Mouse (Mus musculus) megakaryocyte, adult 5-6 weeks (primary cell): ENCODE measurements around the gene Gnptab. TPM values are rescaled to one million over a fixed set of nuclear protein-coding genes. Genes with fewer than 3 reads are reported as not detected.

ENCODE experiments used
- ATAC-seq: 2 replicates; pipeline ENCODE4 v1.8.0; 2016; ENCODE audit warnings: mild to moderate bottlenecking, inconsistent platforms; ENCODE audit not compliant: poor library complexity, severe bottlenecking
- total RNA-seq, 2 experiments: library from RNA; stranded (forward) in 1 of 2; stranded (reverse) in 1 of 2; fragments of 153-499, 151-499 nt in 1 of 2; fragments of 221-1000, 200-1000 nt in 1 of 2; gene quantifications; 2 replicates each; pipeline versions ENCODE4 v1.2.3 to v1.2.4; 2015 to 2017

The Gnptab gene
- total RNA-seq, 2 experiments from 2014 or later: 29.4 to 57.4 TPM

- peak; percentile 31 for ATAC-seq
Measured at GRCm38 (mm10) chr10:88494959-88495587, 116.1 kb downstream of the Gnptab start.

Other genes with a start within 250 kb of the Gnptab start
- 19.4 and 24.5 TPM in 2 replicates for gene Parpbp, start 232.2 kb upstream of the Gnptab start, total RNA-seq (2015)
- 23.1 and 24.3 TPM in 2 replicates for gene Parpbp, start 232.2 kb upstream of the Gnptab start, total RNA-seq (2017)
- gene Nup37, start 232.1 kb upstream of the Gnptab start, total RNA-seq (2015): 35.4 and 37.0 TPM in 2 replicates
- 40.8 and 42.3 TPM in 2 replicates for gene Nup37, start 232.1 kb upstream of the Gnptab start, total RNA-seq (2017)
- gene Washc3, start 178.0 kb upstream of the Gnptab start, total RNA-seq (2015): 83.1 and 94.6 TPM in 2 replicates
- 38.2 and 53.5 TPM in 2 replicates for gene Washc3, start 178.0 kb upstream of the Gnptab start, total RNA-seq (2017)
- 45.0 and 46.2 TPM in 2 replicates for gene Dram1, start 52 bp upstream of the Gnptab start, total RNA-seq (2015)
- gene Dram1, start 52 bp upstream of the Gnptab start, total RNA-seq (2017): 35.5 and 36.0 TPM in 2 replicates
- not detected in 2 replicates for gene Sycp3, start 80.4 kb downstream of the Gnptab start, total RNA-seq (2015)
- 0.62 TPM in 1 of 2 replicates, not detected in the other for gene Sycp3, start 80.4 kb downstream of the Gnptab start, total RNA-seq (2017)
- gene Chpt1, start 124.9 kb downstream of the Gnptab start, total RNA-seq (2015): 19.5 and 23.3 TPM in 2 replicates
- gene Chpt1, start 124.9 kb downstream of the Gnptab start, total RNA-seq (2017): 15.5 and 18.5 TPM in 2 replicates
- not detected in 2 replicates for gene Mybpc1, start 226.0 kb downstream of the Gnptab start, total RNA-seq (2015)
- not detected in 2 replicates for gene Mybpc1, start 226.0 kb downstream of the Gnptab start, total RNA-seq (2017)